Comparison of ENCODE assay signal across 14 mouse cellular contexts in the genomic region with DNA sequence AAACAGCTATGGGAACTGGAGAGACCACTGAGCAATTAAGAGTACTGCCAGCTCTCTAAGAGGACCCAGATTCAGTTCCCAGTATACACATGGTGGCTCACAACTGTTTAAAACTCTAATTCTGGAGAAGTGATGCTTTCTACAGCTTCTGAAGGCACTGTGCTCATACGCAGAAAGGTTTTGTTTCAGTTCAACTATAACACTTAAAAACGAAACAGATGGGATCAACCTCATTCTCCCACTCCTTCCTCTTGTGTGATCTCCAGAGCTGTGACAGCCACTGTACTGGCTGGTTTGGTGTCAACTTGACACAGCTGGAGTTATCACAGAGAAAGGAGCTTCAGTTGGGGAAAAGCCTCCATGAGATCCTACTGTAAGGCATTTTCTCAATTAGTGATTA. TPM values are rescaled to one million over a fixed set of nuclear protein-coding genes. Genes with fewer than 3 reads are reported as not detected.
"Had no signal": no experiment of that assay in that cellular context is flagged by ENCODE, and none has a peak within 500 bp of the region (broad histone marks: within the 10 kb centered on the region; RNA-seq: fewer than 3 reads in every experiment).

No protein-coding gene starts in this region.

- H3K27ac ChIP-seq: kidney, postnatal 0 days; limb, embryonic 15.5 days; liver, embryonic 13.5 days; midbrain, embryonic 10.5 days; neural tube, embryonic 13.5 days had no signal

- H3K9me3 ChIP-seq: limb, embryonic 15.5 days; liver, embryonic 13.5 days; midbrain, embryonic 10.5 days; neural tube, embryonic 13.5 days had no signal

- H3K4me3 ChIP-seq: limb, embryonic 15.5 days; liver, embryonic 13.5 days; midbrain, embryonic 10.5 days; neural tube, embryonic 13.5 days had no signal

- H3K4me1 ChIP-seq: limb, embryonic 15.5 days; liver, embryonic 13.5 days; neural tube, embryonic 13.5 days had no signal

- H3K36me3 ChIP-seq: limb, embryonic 15.5 days; liver, embryonic 13.5 days; midbrain, embryonic 10.5 days; neural tube, embryonic 13.5 days had no signal

- H3K4me2 ChIP-seq: limb, embryonic 15.5 days; liver, embryonic 13.5 days; neural tube, embryonic 13.5 days had no signal

- DNase-seq: kidney, adult 9 months; kidney, postnatal 36 days; layer of hippocampus, adult 9-11 months; layer of hippocampus, postnatal 36 days; liver, embryonic 13.5 days; lung, adult 18-20 months; lung, postnatal 36 days; midbrain, embryonic 14.5 days; right cerebral cortex, postnatal 14 days; thymus, postnatal 36 days had no signal

- H3K9ac ChIP-seq: limb, embryonic 15.5 days; liver, embryonic 13.5 days; neural tube, embryonic 13.5 days had no signal

- H3K27me3 ChIP-seq: limb, embryonic 15.5 days; liver, embryonic 13.5 days; neural tube, embryonic 13.5 days had no signal

RNA-seq across cellular contexts. Expression of a gene that starts 13.3 kb away (rescaled TPM):
- total RNA-seq: layer of hippocampus, postnatal 36 days had no signal
